Mouse (Mus musculus) erythroblast, embryonic 14.5 days (primary cell): ENCODE measurements around the gene Tas1r3.

Experiments
- GATA1 ChIP-seq: IDR thresholded peaks from 2 replicates; pipeline ENCODE4 v1.6.1; 2012; ENCODE audit warnings: low read length, inconsistent platforms, mixed read lengths
- TAL1 ChIP-seq: IDR thresholded peaks from 3 replicates; pipeline ENCODE4 v1.6.1; 2012; ENCODE audit warnings: low read length, inconsistent platforms, mixed read lengths

GRCm38 (mm10) chr4:155895826-155896225 is 32.7 kb upstream of the Tas1r3 start:
- TF ChIP-seq GATA1 (no peak), TAL1 (no peak)
